Mouse (Mus musculus): ENCODE data around the gene Prr13. TPM values are rescaled to one million over a fixed set of nuclear protein-coding genes. Genes with fewer than 3 reads are reported as not detected.

The Prr13 gene
- polyA plus RNA-seq, 1 experiment from 2014 or later, result 80.9 TPM

- no peak overlapping the region for H3K4me3 ChIP-seq (replicated peaks)
- H3K4me1 ChIP-seq, result peaks cover 31% of the 10 kb centered on the region
- no peak overlapping the region for H3K4me2 ChIP-seq
- H3K36me3 ChIP-seq, result peaks cover 49% of the 10 kb centered on the region
- ATAC-seq (ENCODE audit: low FRiP score), result no peak
- no peak overlapping the region for H3K9ac ChIP-seq (replicated peaks)
- H3K27ac ChIP-seq (replicated peaks), result no peak overlapping the region
- H3K27me3 ChIP-seq (replicated peaks), result no peaks in the 10 kb centered on the region
- WGBS, result 92% methylated on average over 1 of the region's 1 CpGs
- H3K9me3 ChIP-seq (replicated peaks), result no peaks in the 10 kb centered on the region
Observed at GRCm38 (mm10) chr15:102506864-102507263, 48.0 kb downstream of the Prr13 start.

- Histone ChIP-seq H3K9me3 (replicated peaks) (no peaks in the 10 kb centered on the region), H3K36me3 (peaks cover 42% of the 10 kb centered on the region), H3K4me2 (no peak overlapping the region), H3K27me3 (replicated peaks) (no peaks in the 10 kb centered on the region), H3K9ac (replicated peaks) (no peak overlapping the region), H3K4me1 (peaks cover 38% of the 10 kb centered on the region), H3K4me3 (replicated peaks) (no peak overlapping the region), H3K27ac (replicated peaks) (no peak overlapping the region)
- ATAC-seq (ENCODE audit: low FRiP score), result no peak
Observed at GRCm38 (mm10) chr15:102507561-102507960, 48.7 kb downstream of the Prr13 start.

GRCm38 (mm10) chr15:102508336-102508735 lies 49.5 kb downstream of the Prr13 start:
- no peak for ATAC-seq (ENCODE audit: low FRiP score)
- peaks cover 34% of the 10 kb centered on the region for H3K36me3 ChIP-seq
- 92% methylated on average over 3 of the region's 3 CpGs for WGBS
- no peak overlapping the region for H3K27ac ChIP-seq (replicated peaks)
- H3K4me1 ChIP-seq, result peaks cover 46% of the 10 kb centered on the region
- no peaks in the 10 kb centered on the region for H3K27me3 ChIP-seq (replicated peaks)
- H3K4me3 ChIP-seq (replicated peaks), result no peak overlapping the region
- H3K9ac ChIP-seq (replicated peaks), result no peak overlapping the region
- H3K4me2 ChIP-seq, result no peak overlapping the region
- no peaks in the 10 kb centered on the region for H3K9me3 ChIP-seq (replicated peaks)

- H3K27ac ChIP-seq (replicated peaks), result peak overlapping the region; percentile 92
- ATAC-seq (ENCODE audit: low FRiP score), result peak; percentile 79
- peak overlapping the region; percentile 87 for H3K4me2 ChIP-seq
- H3K9me3 ChIP-seq (replicated peaks), result no peaks in the 10 kb centered on the region
- H3K36me3 ChIP-seq, result peaks cover 16% of the 10 kb centered on the region; the same call in 1 of the 2 replicates
- H3K9ac ChIP-seq (replicated peaks), result peak overlapping the region; percentile 67
- H3K27me3 ChIP-seq (replicated peaks), result no peaks in the 10 kb centered on the region
- 7% methylated on average over 9 of the region's 9 CpGs for WGBS
- H3K4me3 ChIP-seq (replicated peaks), result peak overlapping the region; percentile 67
- H3K4me1 ChIP-seq, result peaks cover 63% of the 10 kb centered on the region
Observed at GRCm38 (mm10) chr15:102510110-102510509, 51.3 kb downstream of the Prr13 start.

DNA sequence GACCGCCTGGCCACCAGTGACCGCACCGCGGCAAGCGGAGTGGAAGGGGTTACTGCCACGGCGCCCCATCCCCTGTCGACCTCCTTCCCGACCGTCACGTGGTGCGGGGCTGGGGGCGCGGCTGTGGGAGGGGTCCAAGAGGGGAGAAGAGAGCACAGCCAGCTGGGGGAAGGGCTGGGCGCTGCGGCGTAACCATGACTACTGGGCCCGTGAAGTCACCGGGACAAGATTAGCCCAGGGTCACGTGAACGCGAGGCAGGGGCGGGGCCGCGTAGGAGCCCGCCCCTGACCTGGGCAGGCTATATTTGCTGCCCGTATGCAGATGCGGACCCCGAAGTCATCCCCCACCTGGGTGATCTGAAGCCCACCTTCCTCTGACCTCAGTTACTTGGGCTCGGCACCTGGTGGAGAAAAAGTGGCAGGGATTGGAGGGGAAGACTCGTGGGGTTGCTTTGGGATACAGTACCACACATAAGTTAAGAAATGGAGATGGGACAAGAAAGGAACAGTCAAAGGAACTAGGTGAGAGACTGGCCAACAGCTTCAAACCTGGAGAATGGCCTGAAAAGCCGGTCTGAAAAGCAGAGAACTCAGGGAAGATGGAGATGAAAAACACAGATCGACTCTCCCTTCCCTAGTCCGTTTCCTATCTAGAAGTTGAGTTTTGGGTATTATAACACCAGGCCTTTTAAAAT lies 51.9 kb downstream of the Prr13 start:
- no peaks in the 10 kb centered on the region for H3K27me3 ChIP-seq (replicated peaks)
- no peaks in the 10 kb centered on the region for H3K9me3 ChIP-seq (replicated peaks)
- peak overlapping the region; percentile 87 for H3K4me2 ChIP-seq
- peaks cover 13% of the 10 kb centered on the region; the same call in 1 of the 2 replicates for H3K36me3 ChIP-seq
- 3% methylated on average over 34 of the region's 34 CpGs for WGBS
- peaks cover 69% of the 10 kb centered on the region for H3K4me1 ChIP-seq
- peak overlapping the region; percentile 92 for H3K27ac ChIP-seq (replicated peaks)
- H3K4me3 ChIP-seq (replicated peaks), result peak overlapping the region; percentile 67
- H3K9ac ChIP-seq (replicated peaks), result peak overlapping the region; percentile 67
- peak; percentile 96 for ATAC-seq (ENCODE audit: low FRiP score)

- H3K4me2 ChIP-seq, result peak overlapping the region; percentile 87
- peak overlapping the region; percentile 67; the same call in 1 of the 2 replicates for H3K9ac ChIP-seq (replicated peaks)
- 5% methylated on average over 6 of the region's 6 CpGs for WGBS
- no peaks in the 10 kb centered on the region for H3K9me3 ChIP-seq (replicated peaks)
- no peaks in the 10 kb centered on the region for H3K27me3 ChIP-seq (replicated peaks)
- peak overlapping the region; percentile 92 for H3K27ac ChIP-seq (replicated peaks)
- peak overlapping the region; percentile 67 for H3K4me3 ChIP-seq (replicated peaks)
- peaks cover 13% of the 10 kb centered on the region; the same call in 1 of the 2 replicates for H3K36me3 ChIP-seq
- H3K4me1 ChIP-seq, result peaks cover 75% of the 10 kb centered on the region
- no peak for ATAC-seq (ENCODE audit: low FRiP score)
Observed at GRCm38 (mm10) chr15:102511285-102511833, 52.5 kb downstream of the Prr13 start.

DNA sequence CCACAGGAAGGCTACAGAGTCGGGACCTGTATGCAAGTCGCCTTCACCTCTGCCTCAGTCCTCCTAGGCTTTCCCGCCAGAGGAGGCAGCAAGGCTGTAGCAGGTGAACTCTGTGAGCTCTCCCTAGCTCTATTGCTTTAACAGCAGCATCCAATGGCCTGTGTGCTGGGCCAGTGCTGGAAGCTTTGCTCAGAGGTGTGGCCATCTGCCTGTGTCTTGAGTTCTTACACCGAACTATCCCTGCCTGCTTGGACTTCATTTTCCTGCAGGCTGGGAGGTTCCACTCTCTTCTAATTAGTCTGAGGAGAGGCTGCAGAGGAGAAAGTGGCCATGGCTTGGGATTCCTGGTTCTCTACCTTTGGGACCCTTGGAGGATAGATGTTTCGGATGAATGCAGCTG lies 53.2 kb downstream of the Prr13 start:
- H3K9ac ChIP-seq (replicated peaks), result peak overlapping the region; percentile 12; the same call in 1 of the 2 replicates
- H3K4me2 ChIP-seq, result peak overlapping the region; percentile 87
- H3K9me3 ChIP-seq (replicated peaks), result no peaks in the 10 kb centered on the region
- no peak overlapping the region for H3K4me3 ChIP-seq (replicated peaks)
- ATAC-seq (ENCODE audit: low FRiP score), result no peak
- peak overlapping the region; percentile 92 for H3K27ac ChIP-seq (replicated peaks)
- WGBS, result 25% methylated on average over 5 of the region's 5 CpGs
- H3K27me3 ChIP-seq (replicated peaks), result no peaks in the 10 kb centered on the region
- H3K4me1 ChIP-seq, result peaks cover 75% of the 10 kb centered on the region
- peaks cover 13% of the 10 kb centered on the region; the same call in 1 of the 2 replicates for H3K36me3 ChIP-seq

Other genes starting within 250 kb of the Prr13 start
- gene Itgb7, start 227.1 kb upstream of the Prr13 start, polyA plus RNA-seq (2015; fragmentation: Nextera tagmentation; extraction: Ambion mirVana), result 1.1 and 11.0 TPM in 2 replicates
- gene Rarg, start 201.5 kb upstream of the Prr13 start, polyA plus RNA-seq (2015; fragmentation: Nextera tagmentation; extraction: Ambion mirVana), result 7.8 and 11.9 TPM in 2 replicates
- gene Gm9918, start 188.5 kb upstream of the Prr13 start, polyA plus RNA-seq (2015; fragmentation: Nextera tagmentation; extraction: Ambion mirVana), result 0.09 TPM in 1 of 2 replicates, not detected in the other
- 59.5 and 62.7 TPM in 2 replicates for gene Mfsd5, start 179.6 kb upstream of the Prr13 start, polyA plus RNA-seq (2015; fragmentation: Nextera tagmentation; extraction: Ambion mirVana)
- gene Espl1, start 162.8 kb upstream of the Prr13 start, polyA plus RNA-seq (2015; fragmentation: Nextera tagmentation; extraction: Ambion mirVana), result 2.8 and 6.3 TPM in 2 replicates
- gene Pfdn5, start 132.9 kb upstream of the Prr13 start, polyA plus RNA-seq (2015; fragmentation: Nextera tagmentation; extraction: Ambion mirVana), result 427 and 485 TPM in 2 replicates
- 83.7 and 96.4 TPM in 2 replicates for gene Myg1, start 127.3 kb upstream of the Prr13 start, polyA plus RNA-seq (2015; fragmentation: Nextera tagmentation; extraction: Ambion mirVana)
- 30.4 and 49.7 TPM in 2 replicates for gene Aaas, start 108.3 kb upstream of the Prr13 start, polyA plus RNA-seq (2015; fragmentation: Nextera tagmentation; extraction: Ambion mirVana)
- gene Sp7, start 91.8 kb upstream of the Prr13 start, polyA plus RNA-seq (2015; fragmentation: Nextera tagmentation; extraction: Ambion mirVana), result 0.88 and 0.95 TPM in 2 replicates
- gene Sp1, start 52.9 kb upstream of the Prr13 start, polyA plus RNA-seq (2015; fragmentation: Nextera tagmentation; extraction: Ambion mirVana), result 3.0 and 3.9 TPM in 2 replicates
- 0.83 and 1.1 TPM in 2 replicates for gene Amhr2, start 13.7 kb upstream of the Prr13 start, polyA plus RNA-seq (2015; fragmentation: Nextera tagmentation; extraction: Ambion mirVana)
- gene Pcbp2, start 11.5 kb downstream of the Prr13 start, polyA plus RNA-seq (2015; fragmentation: Nextera tagmentation; extraction: Ambion mirVana), result 117 and 143 TPM in 2 replicates
- 6.2 and 6.4 TPM in 2 replicates for gene Gm10337, start 44.7 kb downstream of the Prr13 start, polyA plus RNA-seq (2015; fragmentation: Nextera tagmentation; extraction: Ambion mirVana)
- gene Map3k12, start 58.0 kb downstream of the Prr13 start, polyA plus RNA-seq (2015; fragmentation: Nextera tagmentation; extraction: Ambion mirVana), result 49.1 and 57.4 TPM in 2 replicates
- 93.7 and 98.4 TPM in 2 replicates for gene Tarbp2, start 59.2 kb downstream of the Prr13 start, polyA plus RNA-seq (2015; fragmentation: Nextera tagmentation; extraction: Ambion mirVana)
- 13.9 and 14.0 TPM in 2 replicates for gene Npff, start 65.9 kb downstream of the Prr13 start, polyA plus RNA-seq (2015; fragmentation: Nextera tagmentation; extraction: Ambion mirVana)
- 0.50 TPM in 1 of 2 replicates, not detected in the other for gene Gm28047, start 166.0 kb downstream of the Prr13 start, polyA plus RNA-seq (2015; fragmentation: Nextera tagmentation; extraction: Ambion mirVana)
- 16.6 and 19.5 TPM in 2 replicates for gene Atf7, start 166.4 kb downstream of the Prr13 start, polyA plus RNA-seq (2015; fragmentation: Nextera tagmentation; extraction: Ambion mirVana)
- 49.7 and 63.7 TPM in 2 replicates for gene Atp5g2, start 213.3 kb downstream of the Prr13 start, polyA plus RNA-seq (2015; fragmentation: Nextera tagmentation; extraction: Ambion mirVana)